Mouse (Mus musculus) neutrophil, adult 59 days (primary cell): ENCODE measurements around the gene Sult1d1. TPM values are rescaled to one million over a fixed set of nuclear protein-coding genes. Genes with fewer than 3 reads are reported as not detected.

Experiments
- total RNA-seq, 2 experiments: library from RNA; stranded (reverse); gene quantifications; 1 replicate in 1 of 2; 2 replicates in 1 of 2; pipeline ENCODE4 v1.2.4; 2023

Gene Sult1d1
- not detected for total RNA-seq

DNA sequence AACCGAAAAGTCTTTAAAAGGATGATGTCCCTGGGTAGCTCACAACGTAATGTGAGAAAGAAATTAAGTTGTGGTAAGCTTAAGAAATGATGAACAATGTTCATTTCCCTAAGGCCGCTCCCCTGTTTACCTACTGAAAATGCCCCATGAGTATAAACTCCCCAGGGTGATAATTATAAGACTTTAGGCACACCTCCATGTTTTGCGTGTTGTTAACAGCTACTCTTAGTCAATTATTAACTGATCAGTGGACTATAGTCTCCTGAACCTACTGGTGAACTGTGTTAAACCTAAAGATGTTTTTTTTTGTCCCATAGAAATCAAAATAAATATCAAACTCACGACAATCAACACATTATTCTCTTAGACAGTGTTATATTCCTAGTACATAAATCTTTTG, at the start of gene Sult1d1:
Sult1d1 (minus strand) TSS at position 183 of the 400 bp plus-strand sequence.

DNA sequence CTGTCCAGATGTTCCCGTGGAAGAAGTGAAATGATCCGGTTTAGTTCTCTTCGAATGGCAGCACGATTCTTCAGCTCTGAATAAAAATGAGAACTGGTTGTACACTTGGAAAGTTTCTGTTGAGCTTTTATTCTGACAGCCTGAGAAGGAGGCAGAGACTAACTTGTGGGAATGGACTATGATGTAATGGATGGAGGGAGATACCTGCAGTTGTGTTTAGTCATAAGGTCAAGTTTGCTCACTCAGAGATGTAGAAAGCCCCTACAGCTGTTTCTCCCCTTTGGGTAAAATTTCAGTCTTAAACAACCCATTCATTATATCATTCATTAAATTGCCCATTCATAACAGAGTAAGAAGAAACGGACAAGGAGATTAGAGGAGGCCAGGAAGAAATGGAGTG, 22.7 kb upstream of the Sult1d1 start, which contains the start of gene Sult1e1:
Sult1e1 (minus strand) TSS at position 101 of the 400 bp plus-strand sequence.

GRCm38 (mm10) chr5:87538111-87538510, 30.7 kb downstream of the Sult1d1 start, which contains the start of gene Sult1b1:
Gene Sult1b1 (minus strand): TSS chr5:87538195.

Other genes with a start within 250 kb of the Sult1d1 start
- gene Ugt2a3, start 231.8 kb downstream of the Sult1d1 start, total RNA-seq = not detected
- gene Ugt2b38, start 144.8 kb downstream of the Sult1d1 start, total RNA-seq = not detected
- not detected for gene Ugt2a2, start 86.8 kb downstream of the Sult1d1 start, total RNA-seq
- gene Gm43638, start 82.2 kb downstream of the Sult1d1 start, total RNA-seq = not detected
- not detected for gene Ugt2a1, start 78.2 kb downstream of the Sult1d1 start, total RNA-seq
- not detected for gene Sult1b1, start 30.8 kb downstream of the Sult1d1 start, total RNA-seq
- not detected for gene Sult1e1, start 22.6 kb upstream of the Sult1d1 start, total RNA-seq
- not detected for gene Csn1s1, start 97.2 kb upstream of the Sult1d1 start, total RNA-seq
- gene Csn2, start 130.6 kb upstream of the Sult1d1 start, total RNA-seq = not detected
- gene Csn1s2a, start 205.5 kb upstream of the Sult1d1 start, total RNA-seq = not detected
- gene Csn1s2b, start 239.1 kb upstream of the Sult1d1 start, total RNA-seq = not detected